Mouse (Mus musculus) forebrain, embryonic 12.5 days (tissue): ENCODE results near the gene Psd. TPM values are rescaled to one million over a fixed set of nuclear protein-coding genes. Genes with fewer than 3 reads are reported as not detected.
A peak's percentile ranks its signal among the peaks of the same experiment; 100 is the strongest.

ENCODE experiments used
- ATAC-seq: fragments of 200-750 bp; cut with Nextera tagmentation; 2 replicates; pipeline ENCODE4 v1.8.0; 2017; ENCODE audit warnings: moderate TSS enrichment; ENCODE audit not compliant: low FRiP score
- H3K27ac ChIP-seq: fragments of 300-500 bp; sonication (generic); 2 replicates; pipeline ENCODE4 v1.5.1; 2016; ENCODE audit warnings: mild to moderate bottlenecking
- H3K27me3 ChIP-seq: fragments of 300-500 bp; sonication (generic); 2 replicates; pipeline ENCODE4 v1.6.1; 2016; ENCODE audit warnings: mild to moderate bottlenecking
- H3K36me3 ChIP-seq: fragments of 300-500 bp; sonication (generic); replicated peaks from 2 replicates; pipeline ENCODE4 v1.6.1; 2016; ENCODE audit warnings: mild to moderate bottlenecking
- H3K4me1 ChIP-seq: fragments of 300-500 bp; sonication (generic); 2 replicates; pipeline ENCODE4 v1.6.1; 2016
- H3K4me2 ChIP-seq: fragments of 300-500 bp; sonication (generic); 2 replicates; pipeline ENCODE4 v1.6.1; 2016; ENCODE audit warnings: mild to moderate bottlenecking, moderate library complexity
- H3K4me3 ChIP-seq: fragments of 300-500 bp; sonication (generic); replicated peaks from 2 replicates; pipeline ENCODE4 v1.5.1; 2016; ENCODE audit warnings: mild to moderate bottlenecking
- H3K9ac ChIP-seq: fragments of 300-500 bp; sonication (generic); 2 replicates; pipeline ENCODE4 v1.6.1; 2016; ENCODE audit warnings: mild to moderate bottlenecking
- H3K9me3 ChIP-seq: fragments of 300-500 bp; sonication (generic); 2 replicates; pipeline ENCODE4 v1.6.1; 2016
- WGBS: fragments of 180-500 bp; shearing (Covaris S2); methylation state at CpG from one replicate; pipeline ENCODE4 v1.1.7; 2016; 5-methylcytosine and 5-hydroxymethylcytosine counted together
- polyA plus RNA-seq: library from polyadenylated mRNA; unstranded; fragments of >200 nt; fragmentation: Nextera tagmentation; extraction: Ambion mirVana; gene quantifications from 2 replicates; pipeline ENCODE4 v1.2.1, GENCODE M21; 2016

Psd gene
- polyA plus RNA-seq, 1 experiment from 2014 or later = 23.1 TPM

DNA sequence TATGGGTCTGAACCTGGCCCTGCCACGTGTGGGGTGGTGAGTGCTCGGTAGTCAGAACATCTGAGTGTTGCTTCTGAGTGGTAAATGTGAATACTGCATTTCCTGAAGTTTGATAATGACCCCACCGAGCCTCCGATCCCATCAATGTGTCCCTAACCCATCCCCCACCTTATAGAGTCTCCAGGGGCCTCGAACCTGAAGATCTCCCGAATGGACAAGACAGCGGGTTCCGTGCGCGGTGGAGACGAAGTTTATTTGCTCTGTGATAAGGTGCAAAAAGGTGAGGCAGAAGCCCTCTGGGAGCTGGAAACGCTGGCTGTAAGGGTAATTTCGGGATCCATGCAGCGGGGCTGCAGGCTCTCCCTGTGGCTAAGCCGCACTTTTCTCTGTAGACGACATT lies 19.2 kb downstream of the Psd start:
- Histone ChIP-seq H3K9me3 (no peaks in the 10 kb centered on the region), H3K27me3 (peaks cover 74% of the 10 kb centered on the region), H3K36me3 (no peaks in the 10 kb centered on the region; the same call in 1 of the 2 replicates), H3K9ac (no peak overlapping the region), H3K4me1 (peaks cover 33% of the 10 kb centered on the region), H3K27ac (no peak overlapping the region), H3K4me3 (no peak overlapping the region), H3K4me2 (no peak overlapping the region)
- no peak for ATAC-seq
- WGBS = 81% methylated on average over 16 of the region's 16 CpGs

GRCm38 (mm10) chr19:46306751-46307289 lies 20.1 kb downstream of the Psd start:
- Histone ChIP-seq H3K36me3 (no peaks in the 10 kb centered on the region; the same call in 1 of the 2 replicates), H3K9me3 (no peaks in the 10 kb centered on the region), H3K27ac (no peak overlapping the region), H3K9ac (no peak overlapping the region), H3K4me1 (peaks cover 33% of the 10 kb centered on the region), H3K27me3 (peaks cover 67% of the 10 kb centered on the region), H3K4me3 (no peak overlapping the region), H3K4me2 (no peak overlapping the region)
- WGBS = 88% methylated on average over 9 of the region's 9 CpGs
- ATAC-seq = no peak

- peaks cover 33% of the 10 kb centered on the region for H3K4me1 ChIP-seq
- H3K9me3 ChIP-seq = no peaks in the 10 kb centered on the region
- no peak overlapping the region for H3K27ac ChIP-seq
- WGBS = 52% methylated on average over 5 of the region's 5 CpGs
- 0 out of 2 replicates have a peak overlapping the region, but pooled peaks have one; percentile 60 for H3K9ac ChIP-seq
- H3K36me3 ChIP-seq = no peaks in the 10 kb centered on the region; the same call in 1 of the 2 replicates
- ATAC-seq = no peak
- H3K4me2 ChIP-seq = peak overlapping the region; percentile 70
- H3K4me3 ChIP-seq = peak overlapping the region; percentile 57
- H3K27me3 ChIP-seq = peaks cover 62% of the 10 kb centered on the region
Measured at GRCm38 (mm10) chr19:46306268-46306610, 20.7 kb downstream of the Psd start.

- peak; percentile 68 for ATAC-seq
- Histone ChIP-seq H3K4me1 (peaks cover 33% of the 10 kb centered on the region), H3K4me3 (peak overlapping the region; percentile 57), H3K36me3 (no peaks in the 10 kb centered on the region), H3K9me3 (no peaks in the 10 kb centered on the region), H3K27me3 (peaks cover 56% of the 10 kb centered on the region), H3K27ac (no peak overlapping the region), H3K4me2 (peak overlapping the region; percentile 70), H3K9ac (peak overlapping the region; percentile 60)
- WGBS = under 1% methylated on average over 43 of the region's 43 CpGs
Measured at GRCm38 (mm10) chr19:46305432-46306267, 21.3 kb downstream of the Psd start.

DNA sequence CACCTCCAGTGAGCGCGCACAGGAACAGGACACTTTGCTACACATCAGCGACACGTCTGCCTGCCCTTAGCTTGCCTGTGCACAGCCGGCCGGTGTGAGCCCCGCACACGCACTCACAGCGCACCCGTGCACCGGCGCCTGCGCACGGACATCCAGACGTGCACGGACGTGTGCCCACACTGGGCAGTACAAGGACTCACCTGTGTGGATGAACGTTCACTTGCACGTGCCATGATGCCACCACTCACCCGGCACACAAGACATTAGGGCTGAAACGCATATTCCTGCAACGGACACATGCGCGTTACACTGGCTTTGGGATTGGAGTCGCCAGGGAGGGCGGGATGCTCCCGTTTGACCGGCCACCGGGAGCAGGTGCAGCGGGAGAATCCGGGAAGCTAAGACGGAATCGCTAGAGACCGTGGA lies 22.0 kb downstream of the Psd start:
- H3K27ac ChIP-seq = no peak overlapping the region
- H3K27me3 ChIP-seq = peaks cover 51% of the 10 kb centered on the region
- H3K4me2 ChIP-seq = peak overlapping the region; percentile 70
- H3K4me1 ChIP-seq = peaks cover 33% of the 10 kb centered on the region
- ATAC-seq = peak; percentile 28; the same call in 1 of the 2 replicates
- H3K4me3 ChIP-seq = peak overlapping the region; percentile 57
- H3K36me3 ChIP-seq = no peaks in the 10 kb centered on the region
- peak overlapping the region; percentile 60 for H3K9ac ChIP-seq
- H3K9me3 ChIP-seq = no peaks in the 10 kb centered on the region
- 1% methylated on average over 34 of the region's 34 CpGs for WGBS

GRCm38 (mm10) chr19:46304216-46304841 lies 22.6 kb downstream of the Psd start, which contains the start of gene Nfkb2:
Gene Nfkb2, plus strand, starts transcription at chr19:46304320.
- Histone ChIP-seq H3K36me3 (no peaks in the 10 kb centered on the region), H3K9me3 (no peaks in the 10 kb centered on the region), H3K4me2 (peak within 1 kb of the TSS; percentile 70), H3K4me3 (peak within 1 kb of the TSS; percentile 57), H3K9ac (peak within 1 kb of the TSS; percentile 60), H3K4me1 (peaks cover 33% of the 10 kb centered on the region), H3K27ac (no peak within 1 kb of the TSS), H3K27me3 (peaks cover 48% of the 10 kb centered on the region)
- under 1% methylated on average over 39 of the region's 39 CpGs for WGBS
- peak; percentile 78 for ATAC-seq

- 60% methylated on average over 18 of the region's 18 CpGs for WGBS
- peak overlapping the region; percentile 70 for H3K4me2 ChIP-seq
- ATAC-seq = no peak
Measured at GRCm38 (mm10) chr19:46303251-46304215, 23.4 kb downstream of the Psd start.

DNA sequence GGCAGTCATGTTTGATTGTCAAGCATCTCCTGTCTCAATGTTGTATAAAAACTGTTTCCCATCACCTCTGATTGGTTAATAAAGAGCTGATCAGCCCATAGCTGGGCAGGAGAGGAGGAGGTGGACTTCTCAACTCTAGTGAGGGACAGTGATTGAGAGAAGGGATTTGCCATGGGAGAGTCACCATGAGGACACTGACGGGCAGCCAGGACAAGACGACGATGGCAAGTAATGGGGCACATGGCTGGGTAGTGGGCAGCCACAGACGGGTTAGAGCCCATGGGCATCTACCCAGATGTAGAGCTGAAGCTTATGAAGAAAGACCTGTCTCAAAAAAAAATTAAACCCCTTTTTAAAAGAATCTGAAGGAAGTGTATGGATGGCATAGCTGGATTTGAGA lies 24.4 kb downstream of the Psd start:
- no peak overlapping the region for H3K9ac ChIP-seq
- peaks cover 25% of the 10 kb centered on the region for H3K4me1 ChIP-seq
- WGBS = 87% methylated on average over 4 of the region's 4 CpGs
- H3K27ac ChIP-seq = no peak overlapping the region
- H3K27me3 ChIP-seq = peaks cover 37% of the 10 kb centered on the region
- H3K4me2 ChIP-seq = no peak overlapping the region
- no peaks in the 10 kb centered on the region for H3K36me3 ChIP-seq
- H3K4me3 ChIP-seq = no peak overlapping the region
- H3K9me3 ChIP-seq = no peaks in the 10 kb centered on the region
- no peak for ATAC-seq

More at GRCm38 (mm10) chr19:46303251-46304215, 23.4 kb downstream of the Psd start:
- H3K4me3 ChIP-seq = peak overlapping the region; percentile 57
- H3K27ac ChIP-seq = no peak overlapping the region
- H3K27me3 ChIP-seq = peaks cover 45% of the 10 kb centered on the region
- no peak overlapping the region for H3K9ac ChIP-seq
- H3K36me3 ChIP-seq = no peaks in the 10 kb centered on the region
- H3K9me3 ChIP-seq = no peaks in the 10 kb centered on the region
- peaks cover 27% of the 10 kb centered on the region for H3K4me1 ChIP-seq

DNA sequence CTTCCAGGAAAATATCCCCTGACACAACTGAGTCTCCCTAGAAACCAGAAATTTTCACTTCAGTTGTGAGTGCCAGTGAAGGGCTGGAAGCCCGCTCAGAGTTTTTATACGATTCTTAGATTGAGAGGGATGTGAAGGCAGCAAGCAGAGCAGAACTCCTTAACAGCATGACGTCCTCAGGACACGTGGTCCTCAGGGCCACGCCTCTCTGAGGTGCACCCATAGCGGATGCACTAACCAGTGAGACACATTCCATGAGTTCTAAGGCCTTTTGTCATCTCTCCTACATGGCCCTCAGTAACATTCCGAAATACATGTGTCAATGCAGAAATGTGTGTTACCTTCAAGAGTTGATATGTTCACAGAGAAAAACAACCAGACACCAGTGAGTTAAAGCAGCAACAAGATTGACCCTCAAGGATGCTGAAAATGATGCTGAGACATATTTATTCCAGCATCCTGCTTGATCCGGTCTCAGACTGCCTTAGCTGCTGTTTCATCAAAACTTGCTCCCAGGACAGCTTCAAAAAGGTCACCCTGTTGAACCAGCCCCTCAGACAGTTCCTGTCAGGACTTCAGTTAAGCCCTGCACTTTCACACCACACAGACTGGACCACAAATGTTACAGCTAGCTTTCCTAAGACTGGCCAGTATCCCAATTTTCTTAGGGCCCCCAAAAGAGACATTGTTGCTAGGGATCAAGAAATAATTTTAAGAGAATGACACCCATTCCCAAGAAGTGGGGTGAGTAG lies 26.5 kb downstream of the Psd start:
- H3K36me3 ChIP-seq = no peaks in the 10 kb centered on the region
- peaks cover 17% of the 10 kb centered on the region for H3K27me3 ChIP-seq
- H3K27ac ChIP-seq = no peak overlapping the region
- 41% methylated on average over 8 of the region's 8 CpGs for WGBS
- no peak overlapping the region for H3K4me2 ChIP-seq
- peaks cover 16% of the 10 kb centered on the region for H3K4me1 ChIP-seq
- ATAC-seq = no peak
- no peaks in the 10 kb centered on the region for H3K9me3 ChIP-seq
- H3K4me3 ChIP-seq = no peak overlapping the region
- no peak overlapping the region for H3K9ac ChIP-seq

- Histone ChIP-seq H3K4me2 (no peak overlapping the region), H3K9ac (no peak overlapping the region), H3K4me3 (no peak overlapping the region), H3K4me1 (no peaks in the 10 kb centered on the region), H3K27me3 (peaks cover 11% of the 10 kb centered on the region; the same call in 1 of the 2 replicates), H3K27ac (no peak overlapping the region), H3K36me3 (no peaks in the 10 kb centered on the region), H3K9me3 (no peaks in the 10 kb centered on the region)
- WGBS = 75% methylated on average over 4 of the region's 4 CpGs
- no peak for ATAC-seq
Measured at GRCm38 (mm10) chr19:46296938-46297337, 30.0 kb downstream of the Psd start.

DNA sequence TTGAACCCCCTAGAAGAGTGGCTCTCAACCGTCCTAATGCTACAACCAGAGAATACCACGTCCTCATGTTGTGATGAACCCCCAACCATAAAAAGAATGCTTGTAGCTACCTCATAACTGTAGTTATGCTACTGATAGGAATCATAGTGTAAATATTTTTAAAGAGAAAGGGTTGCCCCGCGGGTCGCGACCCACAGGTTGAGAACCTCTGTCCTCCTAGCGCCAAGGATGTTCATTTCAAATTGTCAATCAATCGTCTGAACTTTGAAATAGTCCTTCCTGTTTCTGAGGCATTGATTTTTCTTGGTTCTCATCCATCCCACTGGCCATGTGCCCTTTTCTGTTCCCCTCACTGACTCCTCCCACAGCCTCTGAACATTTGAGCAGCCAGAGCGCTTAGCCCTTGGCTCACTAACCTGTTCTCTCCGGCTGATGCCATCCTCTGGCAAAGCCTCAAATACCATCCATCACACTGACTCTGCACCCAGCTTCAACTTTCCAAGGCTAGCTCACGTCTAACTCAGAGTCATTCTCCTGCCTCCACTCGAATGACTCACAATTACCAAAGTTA lies 36.3 kb downstream of the Psd start:
- H3K4me3 ChIP-seq = no peak overlapping the region
- H3K4me1 ChIP-seq = no peaks in the 10 kb centered on the region
- H3K36me3 ChIP-seq = peaks cover 21% of the 10 kb centered on the region
- no peak for ATAC-seq
- H3K9ac ChIP-seq = no peak overlapping the region
- peaks cover 8% of the 10 kb centered on the region; the same call in 1 of the 2 replicates for H3K27me3 ChIP-seq
- WGBS = 72% methylated on average over 12 of the region's 12 CpGs
- H3K4me2 ChIP-seq = no peak overlapping the region
- no peak overlapping the region for H3K27ac ChIP-seq
- no peaks in the 10 kb centered on the region for H3K9me3 ChIP-seq
